Mouse (Mus musculus): ENCODE data around the gene Gstp3. TPM values are rescaled to one million over a fixed set of nuclear protein-coding genes. Genes with fewer than 3 reads are reported as not detected.

Gstp3 gene
- polyA plus RNA-seq, 1 experiment from 2014 or later = 0.30 TPM

DNA sequence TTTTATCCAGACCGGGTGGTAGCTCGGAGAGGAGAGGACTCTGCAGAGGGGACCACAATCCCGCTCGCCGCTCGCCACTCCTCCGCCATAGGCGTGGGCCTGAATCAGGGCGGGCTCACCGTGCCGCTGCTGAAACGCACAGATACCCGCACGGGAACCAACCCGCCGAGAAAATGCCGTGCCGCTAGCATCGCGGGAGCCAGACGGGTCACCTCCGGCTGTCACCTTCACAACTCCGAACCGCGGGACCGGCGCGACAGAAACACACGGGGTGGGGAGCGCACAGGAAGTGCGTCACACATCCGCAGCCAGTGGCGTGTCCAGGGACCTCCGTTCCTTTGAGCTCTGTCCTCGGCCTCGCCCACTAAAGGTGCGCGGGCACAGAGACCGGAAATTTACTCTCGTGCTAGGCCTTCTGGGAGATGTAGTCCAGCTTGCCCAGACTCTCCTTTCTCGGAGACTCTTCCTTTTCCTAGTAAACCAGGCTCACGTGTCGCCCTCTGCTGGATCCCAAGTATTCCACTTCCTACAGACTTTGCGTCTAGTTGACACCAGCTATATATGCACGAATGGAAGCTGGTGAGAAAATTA is 46.8 kb downstream of the Gstp3 start, which contains the start of gene Ndufv1:
Gene Ndufv1, minus strand, starts transcription at position 375 of the 591 bp plus-strand sequence.
- peak within 1 kb of the TSS; percentile 86 for H3K27ac ChIP-seq
- no peaks in the 10 kb centered on the region for H3K9me3 ChIP-seq (replicated peaks)
- H3K27me3 ChIP-seq = no peaks in the 10 kb centered on the region
- H3K9ac ChIP-seq = peak within 1 kb of the TSS; percentile 82
- peaks cover 17% of the 10 kb centered on the region for H3K4me1 ChIP-seq (replicated peaks)
- WGBS = under 1% methylated on average over 45 of the region's 45 CpGs
- H3K4me2 ChIP-seq = peak within 1 kb of the TSS; percentile 62
- H3K4me3 ChIP-seq = peak within 1 kb of the TSS; percentile 77
- H3K36me3 ChIP-seq = peaks cover 31% of the 10 kb centered on the region
- ATAC-seq (replicated peaks; ENCODE audit: insufficient number of reproducible peaks, insufficient read depth, low FRiP score, low read depth) = peak; percentile 99

- H3K9ac ChIP-seq = no peak overlapping the region
- peaks cover 45% of the 10 kb centered on the region for H3K36me3 ChIP-seq
- H3K4me3 ChIP-seq = no peak overlapping the region
Observed at GRCm38 (mm10) chr19:4011086-4011485, 48.3 kb downstream of the Gstp3 start.

More at GRCm38 (mm10) chr19:4011086-4011485, 48.3 kb downstream of the Gstp3 start:
- Histone ChIP-seq H3K9me3 (replicated peaks) (no peaks in the 10 kb centered on the region), H3K4me1 (replicated peaks) (peaks cover 18% of the 10 kb centered on the region), H3K27ac (no peak overlapping the region), H3K4me2 (no peak overlapping the region), H3K27me3 (no peaks in the 10 kb centered on the region)
- WGBS = 90% methylated on average over 5 of the region's 5 CpGs
- no peak for ATAC-seq (replicated peaks; ENCODE audit: insufficient number of reproducible peaks, insufficient read depth, low FRiP score, low read depth)

Other genes starting within 250 kb of the Gstp3 start
- gene Chka, start 207.8 kb downstream of the Gstp3 start, polyA plus RNA-seq (2015; fragmentation: Nextera tagmentation; extraction: Ambion mirVana) = 24.9 and 32.0 TPM in 2 replicates
- 24.9 and 39.6 TPM in 2 replicates for gene Tcirg1, start 152.4 kb downstream of the Gstp3 start, polyA plus RNA-seq (2015; fragmentation: Nextera tagmentation; extraction: Ambion mirVana)
- gene Ndufs8, start 146.8 kb downstream of the Gstp3 start, polyA plus RNA-seq (2015; fragmentation: Nextera tagmentation; extraction: Ambion mirVana) = 371 and 387 TPM in 2 replicates
- gene Aldh3b1, start 129.8 kb downstream of the Gstp3 start, polyA plus RNA-seq (2015; fragmentation: Nextera tagmentation; extraction: Ambion mirVana) = 1.6 and 4.0 TPM in 2 replicates
- 15.0 and 21.8 TPM in 2 replicates for gene Unc93b1, start 124.4 kb downstream of the Gstp3 start, polyA plus RNA-seq (2015; fragmentation: Nextera tagmentation; extraction: Ambion mirVana)
- not detected in 2 replicates for gene Aldh3b3, start 100.9 kb downstream of the Gstp3 start, polyA plus RNA-seq (2015; fragmentation: Nextera tagmentation; extraction: Ambion mirVana)
- gene Aldh3b2, start 87.2 kb downstream of the Gstp3 start, polyA plus RNA-seq (2015; fragmentation: Nextera tagmentation; extraction: Ambion mirVana) = 0.16 and 1.2 TPM in 2 replicates
- 11.3 and 12.9 TPM in 2 replicates for gene Acy3, start 73.0 kb downstream of the Gstp3 start, polyA plus RNA-seq (2015; fragmentation: Nextera tagmentation; extraction: Ambion mirVana)
- gene Tbx10, start 66.8 kb downstream of the Gstp3 start, polyA plus RNA-seq (2015; fragmentation: Nextera tagmentation; extraction: Ambion mirVana) = not detected in 2 replicates
- 53.0 and 55.9 TPM in 2 replicates for gene Nudt8, start 59.0 kb downstream of the Gstp3 start, polyA plus RNA-seq (2015; fragmentation: Nextera tagmentation; extraction: Ambion mirVana)
- 4.5 and 5.4 TPM in 2 replicates for gene Gm49405, start 58.9 kb downstream of the Gstp3 start, polyA plus RNA-seq (2015; fragmentation: Nextera tagmentation; extraction: Ambion mirVana)
- 72.2 and 80.1 TPM in 2 replicates for gene Doc2g, start 56.3 kb downstream of the Gstp3 start, polyA plus RNA-seq (2015; fragmentation: Nextera tagmentation; extraction: Ambion mirVana)
- 513 and 534 TPM in 2 replicates for gene Ndufv1, start 46.8 kb downstream of the Gstp3 start, polyA plus RNA-seq (2015; fragmentation: Nextera tagmentation; extraction: Ambion mirVana)
- 387 and 406 TPM in 2 replicates for gene Gstp1, start 21.6 kb downstream of the Gstp3 start, polyA plus RNA-seq (2015; fragmentation: Nextera tagmentation; extraction: Ambion mirVana)
- gene Gstp2, start 13.5 kb downstream of the Gstp3 start, polyA plus RNA-seq (2015; fragmentation: Nextera tagmentation; extraction: Ambion mirVana) = 9.2 and 11.1 TPM in 2 replicates
- not detected in 2 replicates for gene Cabp2, start 22.0 kb upstream of the Gstp3 start, polyA plus RNA-seq (2015; fragmentation: Nextera tagmentation; extraction: Ambion mirVana)
- gene Cdk2ap2, start 37.6 kb upstream of the Gstp3 start, polyA plus RNA-seq (2015; fragmentation: Nextera tagmentation; extraction: Ambion mirVana) = 63.6 and 81.7 TPM in 2 replicates
- gene Pitpnm1, start 40.4 kb upstream of the Gstp3 start, polyA plus RNA-seq (2015; fragmentation: Nextera tagmentation; extraction: Ambion mirVana) = 17.2 and 26.5 TPM in 2 replicates
- gene Aip, start 66.3 kb upstream of the Gstp3 start, polyA plus RNA-seq (2015; fragmentation: Nextera tagmentation; extraction: Ambion mirVana) = 78.1 and 92.5 TPM in 2 replicates
- gene Gpr152, start 80.2 kb upstream of the Gstp3 start, polyA plus RNA-seq (2015; fragmentation: Nextera tagmentation; extraction: Ambion mirVana) = 0.04 TPM in 1 of 2 replicates, not detected in the other
- not detected in 2 replicates for gene Cabp4, start 84.5 kb upstream of the Gstp3 start, polyA plus RNA-seq (2015; fragmentation: Nextera tagmentation; extraction: Ambion mirVana)
- gene Coro1b, start 89.0 kb upstream of the Gstp3 start, polyA plus RNA-seq (2015; fragmentation: Nextera tagmentation; extraction: Ambion mirVana) = 114 and 137 TPM in 2 replicates
- gene Ptprcap, start 94.0 kb upstream of the Gstp3 start, polyA plus RNA-seq (2015; fragmentation: Nextera tagmentation; extraction: Ambion mirVana) = 3.6 and 33.8 TPM in 2 replicates
- 42.2 and 46.1 TPM in 2 replicates for gene Rps6kb2, start 103.8 kb upstream of the Gstp3 start, polyA plus RNA-seq (2015; fragmentation: Nextera tagmentation; extraction: Ambion mirVana)
- 12.3 TPM in 2 replicates for gene Carns1, start 115.9 kb upstream of the Gstp3 start, polyA plus RNA-seq (2015; fragmentation: Nextera tagmentation; extraction: Ambion mirVana)
- gene Tbc1d10c, start 131.7 kb upstream of the Gstp3 start, polyA plus RNA-seq (2015; fragmentation: Nextera tagmentation; extraction: Ambion mirVana) = 3.0 and 14.9 TPM in 2 replicates
- gene Ppp1ca, start 132.5 kb upstream of the Gstp3 start, polyA plus RNA-seq (2015; fragmentation: Nextera tagmentation; extraction: Ambion mirVana) = 666 and 734 TPM in 2 replicates
- 17.3 and 24.1 TPM in 2 replicates for gene Rad9a, start 142.1 kb upstream of the Gstp3 start, polyA plus RNA-seq (2015; fragmentation: Nextera tagmentation; extraction: Ambion mirVana)
- 0.96 and 1.9 TPM in 2 replicates for gene Clcf1, start 154.7 kb upstream of the Gstp3 start, polyA plus RNA-seq (2015; fragmentation: Nextera tagmentation; extraction: Ambion mirVana)
- gene AC109138.7, start 154.8 kb upstream of the Gstp3 start, polyA plus RNA-seq (2015; fragmentation: Nextera tagmentation; extraction: Ambion mirVana) = not detected in 2 replicates
- gene Pold4, start 172.3 kb upstream of the Gstp3 start, polyA plus RNA-seq (2015; fragmentation: Nextera tagmentation; extraction: Ambion mirVana) = 17.1 and 24.1 TPM in 2 replicates
- gene Ssh3, start 209.6 kb upstream of the Gstp3 start, polyA plus RNA-seq (2015; fragmentation: Nextera tagmentation; extraction: Ambion mirVana) = 6.0 and 10.7 TPM in 2 replicates
- gene Ankrd13d, start 223.6 kb upstream of the Gstp3 start, polyA plus RNA-seq (2015; fragmentation: Nextera tagmentation; extraction: Ambion mirVana) = 1.1 and 2.7 TPM in 2 replicates
- 9.8 and 18.2 TPM in 2 replicates for gene Grk2, start 246.7 kb upstream of the Gstp3 start, polyA plus RNA-seq (2015; fragmentation: Nextera tagmentation; extraction: Ambion mirVana)